Mouse (Mus musculus) layer of hippocampus, postnatal 14 days (tissue): ENCODE data around the gene Aplp2. TPM values are rescaled to one million over a fixed set of nuclear protein-coding genes. Genes with fewer than 3 reads are reported as not detected.

Source experiments
- DNase-seq, 2 experiments: peaks; one replicate each; pipeline ENCODE4 v3.0.0; 2021 to 2022; ENCODE audit warnings: low spot score in 2 of 2, mixed read lengths in 1 of 2
- long read RNA-seq, 2 experiments: library from polyadenylated mRNA; stranded (forward); transcript quantifications; one replicate each; pipeline ENCODE4 v2.0.0; 2021
- total RNA-seq, 2 experiments: library from RNA; stranded (reverse); gene quantifications; 2 replicates each; pipeline ENCODE4 v1.2.3; 2021

Aplp2 gene
- total RNA-seq: 100 to 1,000 TPM; 441 to 464 TPM
- long read RNA-seq, experiment 1, transcript Aplp2-202 (17 exons, 3,504 nt): minor isoform, 23 of 417 reads
- long read RNA-seq, experiment 1, transcript Aplp2-201 (17 exons, 3,634 nt): major isoform, 69 of 417 reads
- long read RNA-seq, experiment 1, transcript Aplp2-209 (16 exons, 3,462 nt): minor isoform, 29 of 417 reads
- long read RNA-seq, experiment 1, partial matches to known transcripts: 264 of 417 reads
- long read RNA-seq, experiment 1, other reads (novel, unspliced or antisense): 28 of 417 reads
- long read RNA-seq, experiment 2, transcript Aplp2-201 (17 exons, 3,634 nt): major isoform, 82 of 448 reads
- long read RNA-seq, experiment 2, transcript Aplp2-202 (17 exons, 3,504 nt): minor isoform, 27 of 448 reads
- long read RNA-seq, experiment 2, transcript Aplp2-209 (16 exons, 3,462 nt): minor isoform, 32 of 448 reads
- long read RNA-seq, experiment 2, partial matches to known transcripts: 26 of 448 reads
- long read RNA-seq, experiment 2, other reads (novel, unspliced or antisense): 277 of 448 reads

- peak; percentile 96 to 99 for DNase-seq
These were observed at the start of gene Aplp2 for GRCm38 (mm10) chr9:31211690-31212499. Gene Aplp2 (minus strand): TSS chr9:31211815.

GRCm38 (mm10) chr9:31260219-31260618, 48.6 kb upstream of the Aplp2 start:
- DNase-seq: no peak

- no peak for DNase-seq
These were observed 46.6 kb upstream of the Aplp2 start for GRCm38 (mm10) chr9:31258237-31258636.

GRCm38 (mm10) chr9:31255953-31256352, 44.3 kb upstream of the Aplp2 start:
- DNase-seq: no peak

DNA sequence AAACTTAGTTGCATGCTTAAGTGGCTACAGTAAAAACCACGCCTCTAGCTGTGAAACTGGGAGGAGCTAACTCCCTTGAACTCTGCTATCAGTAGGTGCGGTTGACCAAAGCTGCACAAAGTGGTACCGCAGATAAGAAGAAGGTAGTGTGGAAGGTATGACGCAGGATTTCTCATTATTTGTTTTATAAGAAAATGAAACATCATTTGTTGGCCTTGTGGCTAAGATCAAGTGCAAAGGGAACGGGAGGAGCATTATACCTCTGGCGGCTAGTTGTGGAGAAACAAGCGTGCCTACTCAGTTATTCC, 43.0 kb upstream of the Aplp2 start:
- DNase-seq: no peak

- DNase-seq: no peak
These were observed 42.5 kb upstream of the Aplp2 start for GRCm38 (mm10) chr9:31253866-31254696.

GRCm38 (mm10) chr9:31253311-31253734, 41.7 kb upstream of the Aplp2 start:
- DNase-seq: no peak

- no peak for DNase-seq
These were observed 40.7 kb upstream of the Aplp2 start for GRCm38 (mm10) chr9:31252182-31252799.

- no peak for DNase-seq
These were observed 36.0 kb upstream of the Aplp2 start for GRCm38 (mm10) chr9:31247447-31248220.

DNA sequence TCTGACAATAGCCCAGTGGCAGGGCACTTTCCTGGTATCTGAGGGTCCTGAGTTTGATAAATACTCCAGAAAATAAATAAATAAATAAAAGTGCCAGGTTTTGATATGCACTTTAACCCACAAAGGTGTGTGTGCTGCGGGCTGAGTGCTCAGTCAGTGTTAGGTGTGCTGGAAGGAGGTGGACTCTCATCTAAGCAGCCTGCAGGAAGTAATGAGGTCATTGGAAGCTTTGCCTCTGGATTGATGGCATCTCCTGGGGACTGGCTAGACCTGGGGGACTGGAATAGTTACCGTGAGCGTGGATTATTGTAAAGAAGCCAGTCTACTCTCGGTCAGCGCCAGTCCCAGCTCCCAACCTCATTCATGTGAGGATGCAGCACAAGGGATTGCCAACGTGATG, 34.8 kb upstream of the Aplp2 start:
- DNase-seq: no peak

- DNase-seq: no peak
These were observed 33.4 kb upstream of the Aplp2 start for GRCm38 (mm10) chr9:31245006-31245405.

DNA sequence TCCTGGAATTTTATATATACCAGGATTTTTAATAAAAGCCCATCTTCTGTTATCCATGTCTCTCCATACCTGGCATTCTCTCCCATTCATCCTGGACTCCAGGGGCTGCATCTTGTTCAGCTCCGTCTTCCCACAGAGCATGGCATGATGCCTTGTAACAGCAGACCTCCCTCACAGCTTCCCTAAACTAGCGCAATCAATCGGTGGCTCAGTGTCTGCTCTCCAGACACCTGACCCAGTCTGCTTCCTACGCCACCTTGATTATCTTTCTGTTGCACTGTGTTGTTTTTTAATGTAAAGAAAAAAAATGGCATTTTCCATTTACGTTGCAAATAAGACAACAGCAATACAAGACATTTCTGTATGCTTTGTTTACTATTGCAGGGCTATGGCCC, 32.3 kb upstream of the Aplp2 start:
- no peak for DNase-seq

DNA sequence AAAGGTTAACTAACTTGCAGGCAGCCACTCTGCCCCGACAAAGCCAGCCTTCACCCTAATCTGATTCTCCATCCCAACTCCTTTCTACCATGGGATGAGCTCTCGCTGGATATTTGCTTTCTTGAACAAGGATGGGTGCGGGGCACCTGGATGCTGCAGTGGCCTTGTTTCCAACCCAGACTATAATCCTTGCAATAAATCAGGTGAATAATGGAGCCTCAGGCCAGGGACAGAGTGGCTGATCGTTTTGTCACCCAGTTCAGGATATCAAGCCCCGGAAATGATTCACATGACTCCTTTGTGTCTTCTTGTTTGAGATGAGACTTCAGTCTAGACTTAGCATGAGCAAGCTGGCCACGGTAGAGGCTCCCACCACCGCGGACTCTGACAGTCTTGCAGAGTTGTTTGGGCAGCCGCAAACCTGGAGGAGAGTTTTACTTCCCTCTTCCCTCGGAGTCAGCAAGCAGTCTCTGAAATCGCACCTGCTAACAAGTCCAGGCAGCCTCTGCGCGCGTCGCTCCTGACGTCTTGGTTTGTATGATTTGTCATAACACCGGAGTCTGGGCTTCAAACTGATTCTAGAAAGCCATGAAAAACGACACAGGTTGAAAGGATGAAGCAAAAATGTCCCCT, 31.8 kb upstream of the Aplp2 start:
- no peak for DNase-seq

DNA sequence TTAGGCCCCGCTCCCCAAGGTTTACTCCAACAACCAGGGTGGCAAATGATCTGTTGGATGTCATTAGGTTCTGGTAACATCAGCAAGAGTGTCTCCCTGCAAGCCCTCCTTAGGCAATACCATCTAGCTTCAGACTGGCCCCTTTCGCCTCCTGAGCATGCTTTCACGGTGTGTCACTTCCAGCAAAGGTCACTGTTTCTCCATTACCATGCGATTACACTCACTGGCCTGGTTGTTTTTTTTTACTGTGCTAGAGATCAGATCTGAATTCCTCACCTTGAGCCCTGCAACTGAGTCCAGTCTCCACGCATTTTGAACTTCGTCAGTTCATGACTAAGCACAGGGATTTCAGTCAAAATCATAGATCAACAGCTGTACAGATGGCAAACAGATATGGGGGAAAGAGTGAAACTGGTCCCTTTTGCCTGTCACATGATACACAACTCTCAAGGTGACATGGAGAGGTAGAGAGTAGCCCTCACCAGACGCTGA, 29.6 kb upstream of the Aplp2 start:
- DNase-seq: no peak

GRCm38 (mm10) chr9:31240522-31241207, 29.1 kb upstream of the Aplp2 start:
- DNase-seq: no peak

- DNase-seq: no peak
These were observed 27.9 kb upstream of the Aplp2 start for GRCm38 (mm10) chr9:31239551-31239950.

DNA sequence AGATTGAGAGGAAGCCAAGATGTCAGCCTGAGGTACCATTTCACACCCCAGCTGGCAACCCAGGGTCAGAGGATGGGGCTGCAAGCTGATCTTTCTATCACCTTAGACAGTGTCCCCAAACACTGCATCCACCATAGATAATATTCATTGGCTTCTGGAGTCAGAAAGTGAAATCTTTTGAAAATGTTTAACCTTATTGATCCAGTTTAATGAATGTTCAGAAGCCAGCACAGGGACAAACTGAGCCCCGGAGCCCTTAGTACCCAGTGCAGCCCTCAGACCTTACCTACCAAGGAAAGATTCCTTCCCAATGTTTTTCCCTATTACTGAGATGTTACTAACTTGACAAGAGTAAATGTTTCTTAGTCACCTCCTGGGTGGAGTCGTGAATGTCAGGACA, 26.9 kb upstream of the Aplp2 start:
- DNase-seq: no peak

DNA sequence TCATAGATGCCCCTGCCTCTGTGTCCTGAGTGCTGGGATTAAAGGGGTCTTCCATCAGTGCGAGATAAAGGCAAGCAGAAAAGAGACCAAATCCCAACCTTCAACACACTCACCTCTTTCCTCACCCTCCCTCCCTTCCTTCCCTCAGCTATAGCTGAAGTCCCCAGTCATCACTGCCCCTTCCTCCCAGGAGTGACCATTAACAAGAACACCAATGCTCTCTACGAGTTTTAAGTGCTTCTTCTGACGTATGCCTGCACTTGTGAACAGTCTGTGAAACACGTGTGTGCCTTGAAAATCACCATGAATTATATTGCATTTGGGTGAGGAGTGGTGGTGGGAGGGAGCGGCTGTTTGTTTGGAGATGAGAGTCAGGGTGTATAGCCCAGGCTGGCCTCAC, 24.5 kb upstream of the Aplp2 start:
- no peak for DNase-seq

DNA sequence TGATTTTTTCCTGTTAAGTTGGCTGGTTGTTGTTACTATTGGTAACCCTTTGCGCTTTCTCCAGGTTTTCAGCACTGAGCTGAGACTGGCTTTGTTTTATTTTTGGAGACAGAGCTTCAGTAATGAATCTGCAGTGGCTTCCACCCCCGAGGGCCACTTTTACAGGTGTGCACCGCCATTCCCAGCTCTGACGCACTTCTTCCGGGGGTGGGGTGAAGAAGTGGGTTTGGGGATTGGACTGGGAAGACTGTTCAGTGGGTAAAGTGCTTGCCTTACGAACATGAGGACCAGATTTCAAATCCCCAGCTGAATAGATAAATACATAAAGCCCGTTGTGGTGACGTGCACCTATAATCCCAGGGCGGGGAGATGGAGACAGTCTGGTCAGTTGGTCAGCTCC, 23.9 kb upstream of the Aplp2 start:
- DNase-seq: no peak
